Mouse (Mus musculus) left cerebral cortex, adult 9 months (tissue): ENCODE data around the gene Alkbh4.

ENCODE experiments used
- DNase-seq, 2 experiments: peaks; one replicate each; pipeline ENCODE4 v3.0.0; 2022; ENCODE audit warnings: low spot score in 2 of 2

Gene Alkbh4

DNA sequence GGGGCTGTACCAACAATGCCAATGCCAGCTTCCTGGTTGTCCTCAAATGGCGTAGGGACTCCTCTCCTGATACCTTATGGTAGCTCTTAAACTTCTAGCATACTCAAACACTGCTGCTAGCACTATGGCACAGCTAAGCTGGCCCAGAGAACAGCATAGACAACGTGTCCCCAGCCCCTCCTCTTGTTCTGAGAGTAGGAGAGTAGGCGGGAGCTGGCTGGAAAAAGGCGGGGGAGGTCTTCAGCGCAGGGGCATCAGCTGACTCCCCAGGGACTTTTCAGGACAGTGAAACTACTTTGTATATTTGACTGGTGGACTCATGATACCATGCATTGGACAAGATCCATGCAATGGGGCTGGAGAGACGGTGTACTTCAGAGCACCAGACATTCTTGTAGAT, 46.1 kb downstream of the Alkbh4 start:
- peak in 1 of 2 experiments; percentile 51 for DNase-seq

DNA sequence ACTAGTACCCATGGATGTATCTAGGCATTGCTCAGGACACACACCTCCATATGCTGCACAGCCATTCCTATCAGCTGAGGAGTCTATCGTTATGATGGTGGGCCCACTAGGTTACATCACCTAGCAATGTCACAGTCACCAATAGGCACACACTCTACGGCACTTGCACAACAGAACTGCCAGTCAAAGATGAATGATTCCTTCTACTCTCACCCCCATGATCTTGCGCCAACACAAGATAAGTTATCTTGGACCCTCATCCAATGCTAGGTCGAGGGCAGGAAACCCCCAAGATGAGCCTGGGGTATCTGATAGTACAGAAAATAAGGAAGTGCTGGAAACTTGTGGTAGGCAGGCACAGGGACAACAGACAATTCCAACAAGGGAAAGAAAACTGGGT, 46.9 kb downstream of the Alkbh4 start:
- DNase-seq = no peak

DNA sequence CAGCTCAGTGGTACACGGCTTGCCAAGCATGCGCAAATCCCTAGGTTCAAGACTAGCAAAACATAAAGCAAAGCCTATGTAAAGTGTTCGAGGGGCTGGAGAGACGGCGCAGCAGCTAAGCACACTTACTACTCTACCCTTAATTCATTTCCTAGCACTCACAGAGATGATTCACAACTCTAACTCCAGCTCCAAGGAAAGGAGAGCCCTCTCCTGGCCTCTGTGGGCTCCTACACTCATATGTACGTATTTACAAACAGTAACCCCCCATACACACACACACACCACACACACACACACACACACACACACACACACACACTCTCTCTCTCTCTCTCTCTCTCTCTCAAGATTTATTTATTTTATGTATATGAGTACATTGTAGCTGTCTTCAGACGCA, 47.8 kb downstream of the Alkbh4 start:
- DNase-seq = no peak

DNA sequence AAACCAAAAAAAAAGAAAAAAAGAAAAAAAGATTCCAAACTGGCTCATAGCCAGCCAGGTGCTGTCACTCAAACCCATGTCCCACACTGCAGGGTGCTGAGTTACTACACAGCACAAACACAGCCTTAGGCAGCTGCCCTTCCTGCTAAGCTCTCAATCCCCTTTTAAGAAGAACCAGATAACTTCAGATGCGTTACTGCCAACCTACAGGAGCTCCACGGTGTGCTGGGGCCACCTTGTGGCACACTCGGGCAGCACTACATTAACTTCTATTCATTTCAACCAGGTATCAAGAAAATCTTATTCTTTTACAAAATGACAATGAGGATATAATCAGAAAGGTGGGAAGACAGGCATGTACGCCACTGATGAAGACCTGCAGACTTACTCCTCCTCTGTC, 50.8 kb downstream of the Alkbh4 start:
- DNase-seq = peak in 1 of 2 experiments; percentile 61
